In the genomic region with DNA sequence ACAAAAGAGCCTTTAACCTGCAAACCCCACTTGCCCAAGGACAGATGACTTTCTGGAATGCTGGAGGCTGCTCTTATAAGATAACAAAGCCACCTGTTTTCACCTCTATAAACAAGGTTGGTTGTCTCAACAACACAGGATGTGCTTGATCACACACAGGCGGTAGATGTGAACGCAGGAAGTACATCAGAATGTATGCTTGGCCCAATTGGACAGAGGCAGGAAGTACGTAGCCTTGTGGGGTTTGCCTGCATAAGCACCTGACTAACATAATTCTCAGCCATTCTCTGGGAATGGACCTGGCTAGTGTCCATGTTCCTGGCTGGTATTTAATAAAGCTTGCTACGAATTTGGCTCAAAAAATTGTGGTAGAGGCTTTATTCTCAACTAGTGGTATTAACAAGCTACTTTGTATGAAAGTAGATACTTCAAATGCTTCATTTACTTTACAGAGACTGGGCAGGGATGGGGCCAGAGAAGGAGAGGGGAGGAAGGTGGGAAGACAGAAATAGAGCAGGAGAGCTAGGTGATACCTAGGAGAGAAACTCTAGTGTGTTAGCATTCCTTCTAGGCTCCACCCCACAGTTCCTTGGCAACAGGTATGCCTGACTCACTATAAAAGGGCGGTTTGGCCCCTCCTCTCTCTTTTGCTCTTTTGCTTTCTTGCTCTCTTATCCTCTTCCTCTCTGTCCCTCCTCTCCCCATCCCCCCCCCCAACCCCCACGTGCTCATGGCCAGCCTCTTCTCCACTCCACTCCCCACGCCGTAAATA, we compare ENCODE assay signal across 20 mouse cellular contexts. TPM values are rescaled to one million over a fixed set of nuclear protein-coding genes. Genes with fewer than 3 reads are reported as not detected.
A peak's percentile ranks its signal among the peaks of the same experiment; 100 is the strongest.
DNase-seq lines count a peak whose midpoint lies in the region; ATAC-seq and TF ChIP-seq lines count a peak whose summit lies in the region.
"Had no signal": no experiment of that assay in that cellular context is flagged by ENCODE, and none has a peak within 500 bp of the region (broad histone marks: within the 10 kb centered on the region; RNA-seq: fewer than 3 reads in every experiment).

No protein-coding gene starts in this region.

- 46% methylated on average over 8 of the region's 8 CpGs for WGBS in lung, adult 2 months
- WGBS in intestine, postnatal 0 days: 47% methylated on average over 8 of the region's 8 CpGs
- WGBS in stomach, embryonic 14.5 days: 55% methylated on average over 8 of the region's 8 CpGs
- WGBS in hindbrain, embryonic 14.5 days: 70% methylated on average over 8 of the region's 8 CpGs

- H3K9me3 ChIP-seq in ES-E14 (ENCODE audit: control insufficient read depth, insufficient read depth, low read depth, low read length): no peaks in the 10 kb centered on the region
- no peaks in the 10 kb centered on the region for H3K9me3 ChIP-seq in intestine, postnatal 0 days (ENCODE audit: control insufficient read depth)
- H3K9me3 ChIP-seq in stomach, embryonic 14.5 days (ENCODE audit: control insufficient read depth, low read depth, low read length): no peaks in the 10 kb centered on the region
- H3K9me3 ChIP-seq in hindbrain, embryonic 14.5 days (ENCODE audit: control insufficient read depth, low read length): no peaks in the 10 kb centered on the region
- H3K9me3 ChIP-seq: heart, embryonic 13.5 days; hindbrain, embryonic 10.5 days; neural tube, embryonic 13.5 days had no signal

- H3K27ac ChIP-seq in ES-E14 (ENCODE audit: insufficient read depth, low read depth, low read length, poor library complexity, severe bottlenecking): peak overlapping the region; percentile 89; the same call in 1 of the 2 replicates
- no peak overlapping the region for H3K27ac ChIP-seq in intestine, postnatal 0 days (ENCODE audit: low read depth, low read length)
- H3K27ac ChIP-seq in stomach, embryonic 14.5 days (ENCODE audit: low read length): no peak overlapping the region
- H3K27ac ChIP-seq in hindbrain, embryonic 14.5 days: no peak overlapping the region
- H3K27ac ChIP-seq: heart, embryonic 13.5 days; hindbrain, embryonic 10.5 days; liver, embryonic 12.5 days; neural tube, embryonic 13.5 days had no signal

- no peaks in the 10 kb centered on the region for H3K36me3 ChIP-seq in ES-E14 (ENCODE audit: control insufficient read depth, insufficient read depth, low read length, poor library complexity, severe bottlenecking)
- H3K36me3 ChIP-seq in intestine, postnatal 0 days (ENCODE audit: control insufficient read depth, insufficient read depth): no peaks in the 10 kb centered on the region
- H3K36me3 ChIP-seq in stomach, embryonic 14.5 days (ENCODE audit: control insufficient read depth, insufficient read depth, low read length): no peaks in the 10 kb centered on the region
- H3K36me3 ChIP-seq in hindbrain, embryonic 14.5 days (replicated peaks; ENCODE audit: control insufficient read depth, insufficient read depth): no peaks in the 10 kb centered on the region
- H3K36me3 ChIP-seq: heart, embryonic 13.5 days; hindbrain, embryonic 10.5 days; liver, embryonic 12.5 days; neural tube, embryonic 13.5 days had no signal

- peak; percentile 31; the same call in 1 of the 2 replicates for ATAC-seq in intestine, postnatal 0 days
- peak; percentile 63; the same call in 1 of the 2 replicates for ATAC-seq in stomach, embryonic 14.5 days (ENCODE audit: insufficient number of reproducible peaks, insufficient read depth, low FRiP score, low read depth)
- no peak for ATAC-seq in hindbrain, embryonic 14.5 days (ENCODE audit: low FRiP score)
- ATAC-seq: forebrain, embryonic 14.5 days; liver, embryonic 12.5 days had no signal

- peak; percentile 13 to 48 for DNase-seq in lung, adult 18-20 months
- no peak for DNase-seq in lung, adult 2 months
- DNase-seq in ES-E14 (ENCODE audit: low read depth, low spot score): no peak
- no peak for DNase-seq in urinary bladder, postnatal 10 days (ENCODE audit: low spot score)
- no peak for DNase-seq in embryo, embryonic 10 days (ENCODE audit: low spot score)
- no peak for DNase-seq in hindbrain, embryonic 14.5 days (ENCODE audit: low spot score)
- DNase-seq: cerebellum, adult 11 months; gastrocnemius, postnatal 25 days; left cerebral cortex, postnatal 4 days; right cerebral cortex, adult 18-20 months; thymus, adult 18-20 months had no signal

- no peak overlapping the region; the same call in 1 of the 2 replicates for H3K9ac ChIP-seq in ES-E14 (ENCODE audit: insufficient read depth, low read depth, low read length, poor library complexity, severe bottlenecking)
- no peak overlapping the region for H3K9ac ChIP-seq in intestine, postnatal 0 days (ENCODE audit: low read depth, low read length)
- H3K9ac ChIP-seq in stomach, embryonic 14.5 days (replicated peaks; ENCODE audit: low read depth, low read length): no peak overlapping the region
- H3K9ac ChIP-seq in hindbrain, embryonic 14.5 days: no peak overlapping the region
- H3K9ac ChIP-seq: heart, embryonic 13.5 days; liver, embryonic 12.5 days; neural tube, embryonic 13.5 days had no signal

- no peak overlapping the region for H3K4me2 ChIP-seq in intestine, postnatal 0 days (replicated peaks; ENCODE audit: low read depth)
- no peak overlapping the region for H3K4me2 ChIP-seq in stomach, embryonic 14.5 days (replicated peaks; ENCODE audit: low read depth, low read length)
- no peak overlapping the region for H3K4me2 ChIP-seq in hindbrain, embryonic 14.5 days (replicated peaks)
- H3K4me2 ChIP-seq: heart, embryonic 13.5 days; liver, embryonic 12.5 days; neural tube, embryonic 13.5 days had no signal

- H3K4me3 ChIP-seq in lung, adult 2 months (replicated peaks; ENCODE audit: extremely low read depth, low read depth, low read length): no peak overlapping the region
- peak overlapping the region in 1 of 2 experiments; percentile 40; a peak in 2 of 4 replicates for H3K4me3 ChIP-seq in ES-E14 (ENCODE audit: insufficient read depth in 1 of 2, low read depth in 1 of 2, low read length in 2 of 2, poor library complexity in 1 of 2, severe bottlenecking in 1 of 2)
- no peak overlapping the region for H3K4me3 ChIP-seq in intestine, postnatal 0 days (ENCODE audit: low read depth, low read length)
- no peak overlapping the region for H3K4me3 ChIP-seq in stomach, embryonic 14.5 days (ENCODE audit: low read depth, low read length)
- no peak overlapping the region for H3K4me3 ChIP-seq in hindbrain, embryonic 14.5 days (replicated peaks; ENCODE audit: low read length)
- H3K4me3 ChIP-seq: heart, embryonic 13.5 days; hindbrain, embryonic 10.5 days; liver, embryonic 12.5 days; megakaryocyte, embryonic 14.5 days; neural tube, embryonic 13.5 days had no signal

- in situ Hi-C loops in ES-E14 (cut with MboI; ENCODE audit: low sequenced_read_pairs in 2 of 2, unreplicated experiment in 2 of 2): no loop called here

- H3K4me1 ChIP-seq in lung, adult 2 months (ENCODE audit: control insufficient read depth, insufficient read depth, low read length): peaks cover 3% of the 10 kb centered on the region; the same call in 1 of the 2 replicates
- H3K4me1 ChIP-seq in ES-E14 (ENCODE audit: control insufficient read depth in 2 of 2, insufficient read depth in 2 of 2, low read length in 2 of 2, poor library complexity in 1 of 2): peaks cover 10 to 14% of the 10 kb centered on the region in 2 experiments
- H3K4me1 ChIP-seq in intestine, postnatal 0 days (replicated peaks; ENCODE audit: control insufficient read depth, insufficient read depth, low read length): no peaks in the 10 kb centered on the region
- no peaks in the 10 kb centered on the region for H3K4me1 ChIP-seq in stomach, embryonic 14.5 days (ENCODE audit: control insufficient read depth, insufficient read depth, low read length)
- H3K4me1 ChIP-seq in hindbrain, embryonic 14.5 days (replicated peaks; ENCODE audit: control insufficient read depth, insufficient read depth, low read length): no peaks in the 10 kb centered on the region
- H3K4me1 ChIP-seq: liver, embryonic 12.5 days; megakaryocyte, embryonic 14.5 days; neural tube, embryonic 13.5 days had no signal

- no peaks in the 10 kb centered on the region for H3K27me3 ChIP-seq in intestine, postnatal 0 days (replicated peaks; ENCODE audit: control insufficient read depth, insufficient read depth, low read length)
- no peaks in the 10 kb centered on the region for H3K27me3 ChIP-seq in stomach, embryonic 14.5 days (ENCODE audit: control insufficient read depth, insufficient read depth, low read length)
- H3K27me3 ChIP-seq in hindbrain, embryonic 14.5 days (ENCODE audit: control insufficient read depth, insufficient read depth, low read length): no peaks in the 10 kb centered on the region
- H3K27me3 ChIP-seq: CH12.LX; heart, embryonic 13.5 days; liver, embryonic 12.5 days; megakaryocyte, embryonic 14.5 days; neural tube, embryonic 13.5 days had no signal

- no peak for TF ChIP-seq CTCF in lung, adult 2 months (IDR thresholded peaks at IDR 0.05; ENCODE audit: insufficient read depth, low read length)
- no peak for TF ChIP-seq CTCF in intestine, postnatal 0 days (IDR thresholded peaks at IDR 0.05; ENCODE audit: low read depth)

- TF ChIP-seq POLR2A in lung, adult 2 months (IDR thresholded peaks at IDR 0.05; ENCODE audit: borderline replicate concordance, extremely low read depth, low read depth, low read length): no peak

TF ChIP-seq in ES-E14, 5 proteins besides CTCF, POLR2A, EP300 and RAD21:
- no peak for TF ChIP-seq HCFC1 (IDR thresholded peaks at IDR 0.05; ENCODE audit: borderline replicate concordance, insufficient read depth, low read length)
- no peak for TF ChIP-seq MAFK (IDR thresholded peaks at IDR 0.05; ENCODE audit: insufficient read depth, low read depth, low read length)
TF ChIP-seq in ES-E14: peak in this region for 0.

RNA-seq across cellular contexts. Expression of gene Atp1b1, which starts 36.8 kb away (rescaled TPM):
- 121 and 173 TPM in 2 replicates for polyA plus RNA-seq in lung, adult 2 months (2012; rRNA removed)
- total RNA-seq in ES-E14 (2012; rRNA removed): 58.3 and 79.1 TPM in 2 replicates
- polyA plus RNA-seq in intestine, postnatal 0 days (2015; fragmentation: Nextera tagmentation; extraction: Ambion mirVana): 227 and 233 TPM in 2 replicates
- 76.9 and 93.2 TPM in 2 replicates for polyA plus RNA-seq in stomach, embryonic 14.5 days (2014; fragmentation: Nextera tagmentation; extraction: Ambion mirVana)
- polyA plus RNA-seq in hindbrain, embryonic 14.5 days (2014; fragmentation: Nextera tagmentation; extraction: Ambion mirVana): 237 and 333 TPM in 2 replicates

Comparison
In these comparisons a context has a peak if more than half of its experiments do, and no peak if none do; other contexts are left out.
1. DNase-seq: peak in lung, adult 18-20 months (2 of 2); none in lung, adult 2 months (single experiment), ES-E14 (single experiment), urinary bladder, postnatal 10 days (single experiment), embryo, embryonic 10 days (single experiment) and hindbrain, embryonic 14.5 days (single experiment).